Mouse (Mus musculus): ENCODE data around the gene Galk1. TPM values are rescaled to one million over a fixed set of nuclear protein-coding genes. Genes with fewer than 3 reads are reported as not detected.

The Galk1 gene
- polyA plus RNA-seq, 1 experiment, result 27.0 TPM

- 66% methylated on average over 11 of the region's 11 CpGs for WGBS
These were observed 43.4 kb upstream of the Galk1 start for GRCm38 (mm10) chr11:116055873-116056272.

GRCm38 (mm10) chr11:116053510-116054229, 41.2 kb upstream of the Galk1 start:
- H3K4me1 ChIP-seq (ENCODE audit: control insufficient read depth, insufficient read depth, low read length), result peaks cover 3% of the 10 kb centered on the region; the same call in 1 of the 2 replicates
- H3K4me3 ChIP-seq (replicated peaks; ENCODE audit: control insufficient read depth, low read depth, low read length), result no peak overlapping the region
- TF ChIP-seq CTCF (IDR thresholded peaks at IDR 0.05; ENCODE audit: control insufficient read depth, insufficient read depth, low read length) (no peak), POLR2A (IDR thresholded peaks at IDR 0.05; ENCODE audit: borderline replicate concordance, control insufficient read depth, low read depth, low read length) (no peak)
- 84% methylated on average over 9 of the region's 9 CpGs for WGBS
- H3K27ac ChIP-seq (ENCODE audit: control insufficient read depth, insufficient read depth, low read depth, low read length, poor library complexity), result peak overlapping the region; percentile 14; the same call in 1 of the 2 replicates

More at GRCm38 (mm10) chr11:116055873-116056272, 43.4 kb upstream of the Galk1 start:
- Histone ChIP-seq H3K4me1 (ENCODE audit: control insufficient read depth, insufficient read depth, low read length) (peaks cover 3% of the 10 kb centered on the region; the same call in 1 of the 2 replicates), H3K27ac (ENCODE audit: control insufficient read depth, insufficient read depth, low read depth, low read length, poor library complexity) (no peak overlapping the region), H3K4me3 (replicated peaks; ENCODE audit: control insufficient read depth, low read depth, low read length) (no peak overlapping the region)
- TF ChIP-seq POLR2A (IDR thresholded peaks at IDR 0.05; ENCODE audit: borderline replicate concordance, control insufficient read depth, low read depth, low read length) (no peak), CTCF (IDR thresholded peaks at IDR 0.05; ENCODE audit: control insufficient read depth, insufficient read depth, low read length) (no peak)

GRCm38 (mm10) chr11:116050196-116050595, 37.7 kb upstream of the Galk1 start:
- Histone ChIP-seq H3K4me3 (replicated peaks; ENCODE audit: control insufficient read depth, low read depth, low read length) (no peak overlapping the region), H3K27ac (ENCODE audit: control insufficient read depth, insufficient read depth, low read depth, low read length, poor library complexity) (no peak overlapping the region), H3K4me1 (ENCODE audit: control insufficient read depth, insufficient read depth, low read length) (no peaks in the 10 kb centered on the region)
- no peak for TF ChIP-seq CTCF (IDR thresholded peaks at IDR 0.05; ENCODE audit: control insufficient read depth, insufficient read depth, low read length)
- TF ChIP-seq POLR2A (IDR thresholded peaks at IDR 0.05; ENCODE audit: borderline replicate concordance, control insufficient read depth, low read depth, low read length), result no peak
- WGBS, result 77% methylated on average over 4 of the region's 4 CpGs

- no peak overlapping the region for H3K27ac ChIP-seq (ENCODE audit: control insufficient read depth, insufficient read depth, low read depth, low read length, poor library complexity)
- no peak overlapping the region for H3K4me3 ChIP-seq (replicated peaks; ENCODE audit: control insufficient read depth, low read depth, low read length)
- WGBS, result 83% methylated on average over 2 of the region's 2 CpGs
- no peak for TF ChIP-seq POLR2A (IDR thresholded peaks at IDR 0.05; ENCODE audit: borderline replicate concordance, control insufficient read depth, low read depth, low read length)
- no peak for TF ChIP-seq CTCF (IDR thresholded peaks at IDR 0.05; ENCODE audit: control insufficient read depth, insufficient read depth, low read length)
- no peaks in the 10 kb centered on the region for H3K4me1 ChIP-seq (ENCODE audit: control insufficient read depth, insufficient read depth, low read length)
These were observed 37.1 kb upstream of the Galk1 start for GRCm38 (mm10) chr11:116049610-116050009.

GRCm38 (mm10) chr11:116045173-116045572, 32.7 kb upstream of the Galk1 start:
- no peak overlapping the region for H3K27ac ChIP-seq (ENCODE audit: control insufficient read depth, insufficient read depth, low read depth, low read length, poor library complexity)
- 91% methylated on average over 6 of the region's 6 CpGs for WGBS
- no peaks in the 10 kb centered on the region for H3K4me1 ChIP-seq (ENCODE audit: control insufficient read depth, insufficient read depth, low read length)
- no peak overlapping the region for H3K4me3 ChIP-seq (replicated peaks; ENCODE audit: control insufficient read depth, low read depth, low read length)
- no peak for TF ChIP-seq POLR2A (IDR thresholded peaks at IDR 0.05; ENCODE audit: borderline replicate concordance, control insufficient read depth, low read depth, low read length)
- TF ChIP-seq CTCF (IDR thresholded peaks at IDR 0.05; ENCODE audit: control insufficient read depth, insufficient read depth, low read length), result no peak

- H3K4me3 ChIP-seq (replicated peaks; ENCODE audit: control insufficient read depth, low read depth, low read length), result no peak overlapping the region
- WGBS, result 88% methylated on average over 1 of the region's 1 CpGs
- no peak overlapping the region for H3K27ac ChIP-seq (ENCODE audit: control insufficient read depth, insufficient read depth, low read depth, low read length, poor library complexity)
- no peaks in the 10 kb centered on the region for H3K4me1 ChIP-seq (ENCODE audit: control insufficient read depth, insufficient read depth, low read length)
- TF ChIP-seq POLR2A (IDR thresholded peaks at IDR 0.05; ENCODE audit: borderline replicate concordance, control insufficient read depth, low read depth, low read length) (no peak), CTCF (IDR thresholded peaks at IDR 0.05; ENCODE audit: control insufficient read depth, insufficient read depth, low read length) (no peak)
These were observed 30.8 kb upstream of the Galk1 start for GRCm38 (mm10) chr11:116043286-116043685.

GRCm38 (mm10) chr11:116042372-116043138, 30.0 kb upstream of the Galk1 start:
- Histone ChIP-seq H3K4me3 (replicated peaks; ENCODE audit: control insufficient read depth, low read depth, low read length) (no peak overlapping the region), H3K27ac (ENCODE audit: control insufficient read depth, insufficient read depth, low read depth, low read length, poor library complexity) (no peak overlapping the region), H3K4me1 (ENCODE audit: control insufficient read depth, insufficient read depth, low read length) (no peaks in the 10 kb centered on the region)
- WGBS, result 69% methylated on average over 5 of the region's 5 CpGs
- TF ChIP-seq POLR2A (IDR thresholded peaks at IDR 0.05; ENCODE audit: borderline replicate concordance, control insufficient read depth, low read depth, low read length) (no peak), CTCF (IDR thresholded peaks at IDR 0.05; ENCODE audit: control insufficient read depth, insufficient read depth, low read length) (no peak)

- TF ChIP-seq CTCF (IDR thresholded peaks at IDR 0.05; ENCODE audit: control insufficient read depth, insufficient read depth, low read length) (no peak), POLR2A (IDR thresholded peaks at IDR 0.05; ENCODE audit: borderline replicate concordance, control insufficient read depth, low read depth, low read length) (no peak)
- H3K4me3 ChIP-seq (replicated peaks; ENCODE audit: control insufficient read depth, low read depth, low read length), result no peak overlapping the region
- no peaks in the 10 kb centered on the region for H3K4me1 ChIP-seq (ENCODE audit: control insufficient read depth, insufficient read depth, low read length)
- WGBS, result 94% methylated on average over 2 of the region's 2 CpGs
- H3K27ac ChIP-seq (ENCODE audit: control insufficient read depth, insufficient read depth, low read depth, low read length, poor library complexity), result no peak overlapping the region
These were observed 29.3 kb upstream of the Galk1 start for GRCm38 (mm10) chr11:116041833-116042232.

Data from bone marrow, adult 2 months (tissue).